Mouse (Mus musculus) kidney, postnatal 10 days (tissue): ENCODE data around the gene Cnih3.

Experiments
- DNase-seq: peaks from one replicate; pipeline ENCODE4 v3.0.0; 2021; ENCODE audit warnings: mixed read lengths

Gene Cnih3

GRCm38 (mm10) chr1:181408086-181408975, 55.9 kb downstream of the Cnih3 start:
- DNase-seq, result no peak

DNA sequence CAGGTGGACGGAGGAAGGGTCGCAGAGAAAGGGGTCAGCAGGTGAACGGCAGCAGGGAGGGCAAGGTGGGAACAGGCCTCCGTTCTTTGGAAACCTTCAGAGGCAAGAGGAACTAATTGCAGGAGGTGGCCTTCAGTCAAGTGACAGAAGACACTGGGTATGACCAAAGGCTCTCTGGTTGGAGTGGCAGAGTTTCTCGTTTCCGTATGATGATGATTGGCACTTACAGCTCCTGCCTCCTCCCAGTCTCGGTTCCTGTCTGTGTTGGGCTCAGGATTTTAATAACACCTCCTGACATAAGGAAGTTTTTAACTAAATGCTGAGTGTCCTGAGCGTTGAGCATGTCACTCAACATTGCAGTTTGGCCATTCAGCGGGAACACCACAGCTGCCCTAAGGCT, 57.3 kb downstream of the Cnih3 start:
- no peak for DNase-seq

DNA sequence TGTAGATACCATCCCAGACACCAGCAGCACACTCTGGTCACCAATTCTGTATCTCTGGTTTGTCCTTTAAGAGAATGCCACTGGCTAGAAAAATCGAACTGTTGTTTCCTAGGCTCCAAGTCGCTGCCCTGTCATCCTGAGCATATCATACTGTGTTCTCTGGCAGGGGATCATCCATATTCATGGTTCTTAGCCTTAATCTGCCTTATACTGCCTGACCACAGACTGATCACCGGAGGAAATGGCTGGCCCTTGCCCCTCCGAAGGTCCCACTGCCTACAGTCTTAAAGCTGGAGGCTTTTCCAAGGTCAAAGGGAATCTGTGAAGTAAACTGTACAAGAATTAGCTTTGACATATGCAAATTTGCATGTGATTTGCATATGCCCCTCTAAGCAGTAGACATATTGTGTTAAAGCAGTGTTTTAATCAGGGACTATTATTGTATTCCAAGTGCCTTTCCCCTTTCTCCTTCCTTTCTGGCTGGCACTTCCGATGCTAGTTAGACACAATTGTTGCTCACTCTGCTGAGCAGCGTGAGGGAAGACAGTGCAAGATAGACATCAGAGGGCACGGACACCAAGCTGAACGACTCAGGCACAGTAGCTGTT, 58.3 kb downstream of the Cnih3 start:
- no peak for DNase-seq

GRCm38 (mm10) chr1:181414985-181415384, 62.6 kb downstream of the Cnih3 start:
- no peak for DNase-seq

DNA sequence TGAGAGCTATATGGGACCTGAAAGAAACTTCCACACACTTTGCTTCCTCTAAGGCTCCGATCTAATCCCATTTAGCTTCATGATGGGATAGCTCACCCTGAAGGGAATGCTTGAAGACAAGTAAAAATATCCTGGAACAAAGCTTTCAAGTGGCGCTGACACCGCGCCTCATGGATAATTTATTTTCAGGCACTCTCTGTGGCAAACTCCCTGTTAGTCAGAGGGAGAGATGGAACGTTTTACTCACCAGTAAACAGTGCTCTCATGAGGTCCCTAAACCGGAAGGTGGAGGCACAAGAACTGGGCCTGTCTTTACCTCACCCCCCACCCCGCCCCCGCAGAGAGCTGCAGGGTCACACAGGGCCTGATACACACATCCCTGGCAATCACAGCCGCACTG, 64.4 kb downstream of the Cnih3 start:
- no peak for DNase-seq

DNA sequence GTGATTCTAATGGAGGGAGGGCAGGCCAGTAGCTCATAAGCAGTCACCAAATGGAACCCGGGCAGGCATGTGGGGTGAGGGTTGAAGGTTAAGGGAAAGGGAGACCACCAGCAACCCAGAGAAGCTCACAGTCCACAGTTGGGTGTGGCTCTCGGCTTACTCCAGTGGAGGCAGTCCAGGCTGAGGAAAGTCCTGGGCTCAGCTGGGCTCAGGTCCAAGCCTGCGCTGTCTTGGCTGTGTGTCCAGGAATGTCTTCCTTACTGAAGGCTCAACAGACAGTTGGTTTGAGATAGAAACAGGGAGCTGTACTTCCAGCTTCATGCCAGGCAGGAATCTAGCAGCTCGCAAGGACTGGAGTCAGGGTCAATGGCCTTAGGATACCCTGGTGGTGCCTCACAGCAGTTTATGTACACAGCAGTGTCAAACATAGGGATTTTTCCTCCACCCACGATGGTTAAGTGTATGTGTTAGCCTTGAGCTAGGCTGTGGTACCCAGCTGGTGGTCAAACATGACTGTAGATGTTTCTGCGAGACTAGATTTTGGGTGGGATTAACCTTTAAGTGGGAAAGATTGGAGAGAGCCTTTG, 65.6 kb downstream of the Cnih3 start:
- DNase-seq, result peak; percentile 66

GRCm38 (mm10) chr1:181420080-181420536, 67.7 kb downstream of the Cnih3 start:
- DNase-seq, result no peak

DNA sequence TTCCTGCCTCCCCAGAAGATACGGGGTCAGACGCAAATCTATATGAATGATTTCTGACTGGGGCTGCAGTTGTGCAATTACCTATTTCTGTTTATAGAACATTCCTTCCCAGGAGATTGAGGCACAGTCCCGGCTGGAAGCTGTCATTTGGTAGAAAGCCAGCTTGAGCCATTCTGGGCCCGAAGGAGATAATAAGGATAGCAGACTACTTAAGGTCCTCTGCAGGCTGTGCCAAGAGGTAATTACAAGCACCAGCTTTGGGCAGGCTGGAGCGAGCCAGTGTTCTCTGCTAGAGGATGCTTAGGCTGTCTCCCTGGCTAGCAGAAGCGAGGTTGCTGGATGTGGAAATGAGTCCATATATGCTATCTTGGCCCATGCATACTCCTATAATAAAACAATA, 70.4 kb downstream of the Cnih3 start:
- DNase-seq, result no peak

DNA sequence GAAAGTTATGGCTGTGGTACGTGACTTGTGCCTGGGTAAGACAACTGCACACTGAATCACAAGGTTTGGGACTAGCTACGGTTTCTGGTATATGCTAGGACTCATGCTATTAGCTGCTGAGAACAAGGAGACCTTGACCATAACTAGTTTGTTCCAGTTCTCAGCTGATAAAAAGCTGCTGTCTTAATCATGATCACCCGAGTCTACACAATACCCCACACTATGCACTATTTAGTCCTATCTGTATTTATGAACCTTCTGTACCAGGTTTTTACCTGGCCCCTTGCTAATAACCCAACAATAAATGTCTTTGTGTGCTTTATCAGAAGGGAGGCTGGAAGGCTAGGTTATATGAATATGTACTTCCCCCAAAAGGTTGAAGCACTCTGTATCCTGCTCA, 72.5 kb downstream of the Cnih3 start:
- no peak for DNase-seq

DNA sequence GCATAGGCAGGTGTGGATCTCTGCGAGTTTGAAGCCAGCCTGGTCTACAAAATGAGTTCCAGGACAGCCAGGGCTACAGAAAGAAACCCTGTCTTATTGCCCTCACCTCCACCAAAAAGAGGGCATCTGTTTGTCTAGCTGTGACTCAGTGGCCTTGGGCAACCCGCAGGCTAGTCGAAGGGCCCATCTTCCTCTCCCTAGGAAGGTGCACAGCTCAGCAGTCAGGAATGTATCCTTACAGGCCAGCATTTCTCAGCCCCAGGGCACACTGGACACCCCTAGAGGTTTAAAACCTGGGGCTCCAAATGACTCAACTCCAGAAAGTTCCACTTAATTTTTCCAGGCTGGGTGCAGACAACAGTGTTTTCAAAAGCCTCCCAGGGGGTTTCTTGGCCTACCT, 73.0 kb downstream of the Cnih3 start:
- no peak for DNase-seq

DNA sequence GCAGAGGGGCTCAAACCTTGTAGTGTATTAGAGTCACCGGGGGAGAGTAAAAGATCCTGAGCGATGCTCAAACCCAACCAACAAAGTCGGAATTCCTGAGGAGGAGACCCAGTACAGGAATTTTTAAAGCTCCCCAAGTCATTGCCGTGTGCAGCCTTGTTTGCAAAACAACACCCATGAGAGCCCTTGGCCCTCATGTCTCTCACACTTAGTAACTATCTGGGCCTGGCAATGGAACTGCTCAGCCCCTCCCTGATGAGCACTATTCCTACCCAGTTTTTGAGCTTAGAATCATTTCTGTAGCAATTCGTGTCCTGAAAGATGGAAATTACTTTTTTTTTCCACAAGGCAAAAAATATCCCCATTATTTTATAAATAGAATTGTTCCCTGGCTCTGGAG, 74.0 kb downstream of the Cnih3 start:
- DNase-seq, result no peak

GRCm38 (mm10) chr1:181433263-181433662, 80.8 kb downstream of the Cnih3 start:
- no peak for DNase-seq

- no peak for DNase-seq
Measured at GRCm38 (mm10) chr1:181435414-181435813, 83.0 kb downstream of the Cnih3 start.

GRCm38 (mm10) chr1:181440982-181441603, 88.7 kb downstream of the Cnih3 start:
- peak; percentile 71 for DNase-seq

DNA sequence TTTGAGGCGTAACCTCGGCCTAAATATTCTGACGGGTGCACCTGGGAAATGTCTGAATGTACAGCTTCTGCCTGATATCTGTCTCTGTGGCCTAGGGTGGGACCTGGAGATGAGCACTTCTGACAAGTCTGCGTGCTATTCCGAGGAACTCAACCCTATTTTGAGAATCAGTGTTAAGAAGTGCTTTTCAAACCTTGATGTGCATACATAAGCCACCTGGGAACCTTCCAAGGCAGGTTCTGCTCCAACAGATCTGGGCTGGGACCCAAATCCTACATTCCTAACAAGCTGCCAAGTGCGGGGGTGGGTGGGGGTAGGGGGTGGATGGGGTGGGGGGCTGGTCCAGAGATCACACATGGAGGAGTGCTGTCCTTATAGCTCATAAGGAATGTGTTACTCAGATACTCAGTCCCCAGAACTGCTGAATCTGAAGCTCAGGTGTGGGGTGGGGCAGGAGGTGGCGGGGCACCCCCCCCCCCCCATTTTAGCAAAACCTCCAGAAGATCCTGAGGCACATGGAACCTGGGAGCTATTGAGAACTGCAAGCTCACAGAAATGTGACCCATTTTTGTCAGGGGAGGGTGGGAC, 89.3 kb downstream of the Cnih3 start:
- DNase-seq, result peak; percentile 62

GRCm38 (mm10) chr1:181445041-181445440, 92.6 kb downstream of the Cnih3 start:
- no peak for DNase-seq

- DNase-seq, result peak; percentile 25
Measured at GRCm38 (mm10) chr1:181445630-181446257, 93.3 kb downstream of the Cnih3 start.

GRCm38 (mm10) chr1:181446591-181447114, 94.2 kb downstream of the Cnih3 start:
- DNase-seq, result no peak

- DNase-seq, result no peak
Measured at GRCm38 (mm10) chr1:181447576-181447975, 95.1 kb downstream of the Cnih3 start.

- no peak for DNase-seq
Measured at GRCm38 (mm10) chr1:181448041-181448440, 95.6 kb downstream of the Cnih3 start.

GRCm38 (mm10) chr1:181453106-181453505, 100.7 kb downstream of the Cnih3 start:
- no peak for DNase-seq

DNA sequence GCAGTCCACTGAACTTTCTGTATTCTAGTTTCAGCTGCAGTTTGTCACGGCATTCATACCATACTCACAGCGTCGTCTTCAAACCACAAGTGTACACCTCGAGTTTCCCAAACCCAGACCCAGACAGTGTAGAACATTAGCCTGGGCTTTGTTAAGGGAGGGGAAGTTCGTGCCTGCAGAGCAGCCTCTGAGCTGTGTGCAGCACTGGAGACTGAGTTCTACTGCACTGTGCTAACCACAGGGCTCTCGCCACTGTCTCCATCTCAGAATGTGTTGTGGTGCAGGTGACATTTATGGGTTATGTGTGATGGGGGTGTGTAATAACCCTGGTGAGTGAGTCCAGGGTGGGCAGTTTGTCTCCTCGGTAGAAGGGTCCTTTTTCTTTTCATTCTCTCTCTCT, 104.5 kb downstream of the Cnih3 start:
- no peak for DNase-seq
